Mouse (Mus musculus) spleen, adult 2 months (tissue): Measurements from ENCODE around the gene Mylk.

ENCODE experiments used
- CTCF ChIP-seq: fragments of 200-500 bp; IDR thresholded peaks from 2 replicates; pipeline ENCODE4 v1.5.1; 2011; ENCODE audit warnings: mild to moderate bottlenecking, inconsistent platforms; ENCODE audit not compliant: insufficient read depth, insufficient read length, insufficient replicate concordance; ENCODE audit errors: extremely low read depth
- POLR2A ChIP-seq: fragments of 200-500 bp; IDR thresholded peaks from 2 replicates; pipeline ENCODE4 v1.6.1; 2011; ENCODE audit warnings: low read depth, low read length, inconsistent platforms

- TF ChIP-seq CTCF (no peak), POLR2A (no peak)
These were observed 109.1 kb downstream of the Mylk start for GRCm38 (mm10) chr16:34854066-34854465.
